10 mouse cellular contexts compared by ENCODE assay signal in genomic region chr10:42562272-42562671, GRCm38 (mm10). TPM values are rescaled to one million over a fixed set of nuclear protein-coding genes. Genes with fewer than 3 reads are reported as not detected.
DNase-seq lines count a peak whose midpoint lies in the region; ATAC-seq and TF ChIP-seq lines count a peak whose summit lies in the region.
"Had no signal": no experiment of that assay in that cellular context is flagged by ENCODE, and none has a peak within 500 bp of the region (broad histone marks: within the 10 kb centered on the region; RNA-seq: fewer than 3 reads in every experiment).

No protein-coding gene starts in this region.

- H3K27me3 ChIP-seq in lung, embryonic 14.5 days (ENCODE audit: insufficient read depth, low read length) = peaks cover 15% of the 10 kb centered on the region; the same call in 1 of the 2 replicates
- peaks cover 28% of the 10 kb centered on the region; the same call in 1 of the 2 replicates for H3K27me3 ChIP-seq in limb, embryonic 14.5 days (ENCODE audit: control insufficient read depth, insufficient read depth, low read length)
- no peaks in the 10 kb centered on the region for H3K27me3 ChIP-seq in splenic B cell, adult 2 months (ENCODE audit: control insufficient read depth, insufficient read depth, low read length, poor library complexity, severe bottlenecking)

- H3K9me3 ChIP-seq in lung, embryonic 14.5 days (ENCODE audit: low read depth, low read length) = no peaks in the 10 kb centered on the region
- no peaks in the 10 kb centered on the region for H3K9me3 ChIP-seq in limb, embryonic 14.5 days (ENCODE audit: control insufficient read depth, low read length)
- H3K9me3 ChIP-seq: liver, embryonic 15.5 days had no signal

- TF ChIP-seq POLR2A in lung, adult 2 months (IDR thresholded peaks at IDR 0.05; ENCODE audit: borderline replicate concordance, extremely low read depth, low read depth, low read length) = no peak
- TF ChIP-seq POLR2A in limb, embryonic 14.5 days (IDR thresholded peaks at IDR 0.05; ENCODE audit: borderline replicate concordance, extremely low read depth, insufficient read depth, insufficient read length) = no peak

- intact Hi-C loops in left cerebral cortex, postnatal 36 days (cut with DNase I) = no loop called here

- no peaks in the 10 kb centered on the region for H3K4me1 ChIP-seq in lung, embryonic 14.5 days (ENCODE audit: insufficient read depth)
- H3K4me1 ChIP-seq in lung, adult 2 months (ENCODE audit: control insufficient read depth, insufficient read depth, low read length) = no peaks in the 10 kb centered on the region
- no peaks in the 10 kb centered on the region for H3K4me1 ChIP-seq in limb, embryonic 14.5 days (ENCODE audit: control insufficient read depth, insufficient read depth, low read length)

- no peak overlapping the region for H3K9ac ChIP-seq in lung, embryonic 14.5 days
- H3K9ac ChIP-seq in limb, embryonic 14.5 days (ENCODE audit: low read depth, low read length, severe bottlenecking) = no peak overlapping the region
- H3K9ac ChIP-seq: liver, embryonic 15.5 days had no signal

- no peak overlapping the region for H3K4me2 ChIP-seq in lung, embryonic 14.5 days
- no peak overlapping the region for H3K4me2 ChIP-seq in limb, embryonic 14.5 days (replicated peaks; ENCODE audit: low read depth, low read length, severe bottlenecking)
- H3K4me2 ChIP-seq: liver, embryonic 15.5 days had no signal

- H3K36me3 ChIP-seq in lung, embryonic 14.5 days (ENCODE audit: insufficient read depth) = no peaks in the 10 kb centered on the region
- no peaks in the 10 kb centered on the region for H3K36me3 ChIP-seq in limb, embryonic 14.5 days (ENCODE audit: control insufficient read depth, insufficient read depth, low read length)
- H3K36me3 ChIP-seq in splenic B cell, adult 2 months (ENCODE audit: control insufficient read depth, insufficient read depth, low read length, poor library complexity, severe bottlenecking) = no peaks in the 10 kb centered on the region
- H3K36me3 ChIP-seq: liver, embryonic 15.5 days had no signal

- TF ChIP-seq CTCF in lung, embryonic 14.5 days (IDR thresholded peaks at IDR 0.05; ENCODE audit: low read depth) = no peak
- no peak for TF ChIP-seq CTCF in lung, adult 2 months (IDR thresholded peaks at IDR 0.05; ENCODE audit: insufficient read depth, low read length)

- H3K27ac ChIP-seq in lung, embryonic 14.5 days (ENCODE audit: low read depth) = no peak overlapping the region
- H3K27ac ChIP-seq in limb, embryonic 14.5 days (replicated peaks; ENCODE audit: low read depth, low read length) = no peak overlapping the region
- H3K27ac ChIP-seq: liver, embryonic 15.5 days had no signal

- H3K4me3 ChIP-seq in lung, embryonic 14.5 days (ENCODE audit: low read depth, low read length) = no peak overlapping the region
- H3K4me3 ChIP-seq in lung, adult 2 months (replicated peaks; ENCODE audit: extremely low read depth, low read depth, low read length) = no peak overlapping the region
- H3K4me3 ChIP-seq in limb, embryonic 14.5 days (replicated peaks; ENCODE audit: low read length) = no peak overlapping the region
- H3K4me3 ChIP-seq: liver, embryonic 15.5 days had no signal

- peak; percentile 83 for DNase-seq in lung, embryonic 14.5 days
- DNase-seq in lung, adult 2 months = no peak
- peak; percentile 44 for DNase-seq in limb, embryonic 14.5 days (ENCODE audit: low spot score)
- peak; percentile 13 for DNase-seq in splenic B cell, adult 2 months (ENCODE audit: low read depth, low spot score)
- no peak for DNase-seq in left cerebral cortex, adult 9 months (ENCODE audit: low spot score in 2 of 2)
- no peak for DNase-seq in left cerebral cortex, postnatal 36 days (ENCODE audit: low spot score in 2 of 2)

- 2% methylated on average over 12 of the region's 12 CpGs for WGBS in lung, embryonic 14.5 days
- 3% methylated on average over 12 of the region's 12 CpGs for WGBS in lung, adult 2 months
- WGBS in limb, embryonic 14.5 days = 3% methylated on average over 12 of the region's 12 CpGs

- ATAC-seq in lung, embryonic 14.5 days (ENCODE audit: insufficient read depth) = peak; percentile 62
- ATAC-seq in common myeloid progenitor, adult 5-6 weeks (replicated peaks; ENCODE audit: low read depth, poor library complexity, severe bottlenecking) = peak; percentile 71
- ATAC-seq in limb, embryonic 14.5 days (ENCODE audit: low FRiP score, low read depth) = 0 out of 2 replicates have a peak, but pooled peaks have one; percentile 57

RNA-seq across cellular contexts. Expression of gene Nr2e1, which starts 21.2 kb away (rescaled TPM):
- not detected in 2 replicates for polyA plus RNA-seq in lung, embryonic 14.5 days (2014; fragmentation: Nextera tagmentation; extraction: Ambion mirVana)
- polyA plus RNA-seq in lung, adult 2 months (2012; rRNA removed) = not detected in 2 replicates
- total RNA-seq in common myeloid progenitor, adult 5-6 weeks (2017) = not detected in 2 replicates
- polyA plus RNA-seq in limb, embryonic 14.5 days (2012; rRNA removed) = 0.01 and 0.15 TPM in 2 replicates
- polyA plus RNA-seq in limb, embryonic 14.5 days (2014; fragmentation: Nextera tagmentation; extraction: Ambion mirVana) = not detected in 2 replicates
- total RNA-seq in left cerebral cortex, postnatal 36 days (2021) = 10 to 100 TPM; 12.1 to 12.9 TPM
- total RNA-seq: adrenal gland, postnatal 4 days had no signal
- polyA plus RNA-seq: liver, embryonic 15.5 days; small intestine, adult 2 months had no signal

RNA-seq across cellular contexts. Expression of gene Ostm1, which starts 21.4 kb away (rescaled TPM):
- polyA plus RNA-seq in lung, embryonic 14.5 days (2014; fragmentation: Nextera tagmentation; extraction: Ambion mirVana) = 10.7 and 11.9 TPM in 2 replicates
- polyA plus RNA-seq in lung, adult 2 months (2012; rRNA removed) = 20.6 and 21.9 TPM in 2 replicates
- 31.4 and 32.5 TPM in 2 replicates for total RNA-seq in common myeloid progenitor, adult 5-6 weeks (2017)
- polyA plus RNA-seq in limb, embryonic 14.5 days (2012; rRNA removed) = 6.9 and 7.9 TPM in 2 replicates
- 12.0 and 12.1 TPM in 2 replicates for polyA plus RNA-seq in limb, embryonic 14.5 days (2014; fragmentation: Nextera tagmentation; extraction: Ambion mirVana)
- total RNA-seq in left cerebral cortex, postnatal 36 days (2021) = 10 to 100 TPM; 47.1 to 55.2 TPM

Comparison
In these comparisons a context has a peak if more than half of its experiments do, and no peak if none do; other contexts are left out.
1. DNase-seq: peak in lung, embryonic 14.5 days (single experiment), limb, embryonic 14.5 days (single experiment) and splenic B cell, adult 2 months (single experiment); none in lung, adult 2 months (single experiment), left cerebral cortex, adult 9 months (0 of 2) and left cerebral cortex, postnatal 36 days (0 of 2).
2. Peak in every context shown above with its lines, with median percentiles within 50 percentile points of each other: ATAC-seq.